Mouse (Mus musculus): ENCODE results near the gene Ublcp1. TPM values are rescaled to one million over a fixed set of nuclear protein-coding genes. Genes with fewer than 3 reads are reported as not detected.
A peak's percentile ranks its signal among the peaks of the same experiment; 100 is the strongest.
"Not testable (repeated sequence)": the region's sequence is repeated elsewhere in the genome, so short reads cannot be mapped to it uniquely, and the experiment has no call there.

The Ublcp1 gene
- polyA plus RNA-seq, 1 experiment from 2014 or later, result 51.9 TPM

DNA sequence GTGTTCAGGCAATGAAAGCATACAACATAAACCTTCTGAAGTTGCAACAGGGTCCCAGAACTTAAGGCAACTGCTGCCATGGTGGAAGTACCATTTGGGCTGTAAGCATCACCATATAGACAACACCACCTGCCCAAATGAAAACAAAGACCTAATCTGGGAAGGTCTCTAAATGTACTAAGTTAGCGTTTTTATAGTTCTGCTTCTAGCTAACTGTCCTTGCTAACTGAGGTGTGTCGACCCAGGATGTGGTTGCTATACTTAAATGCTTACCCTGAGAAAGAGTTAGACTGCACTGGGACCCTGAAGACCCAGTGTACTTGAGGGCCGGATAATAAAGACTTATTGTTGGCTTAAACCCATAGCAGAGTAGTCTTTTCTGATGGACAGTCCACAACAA lies 5.2 kb upstream of the Ublcp1 start:
- no peak overlapping the region for H3K4me3 ChIP-seq (replicated peaks; ENCODE audit: low read length)
- H3K27me3 ChIP-seq (ENCODE audit: control insufficient read depth, insufficient read depth, low read length), result no peaks in the 10 kb centered on the region; the same call in 1 of the 2 replicates
- no peak overlapping the region for H3K4me2 ChIP-seq (ENCODE audit: low read depth, low read length)
- ATAC-seq (ENCODE audit: insufficient read depth, low FRiP score), result no peak
- no peaks in the 10 kb centered on the region for H3K36me3 ChIP-seq (ENCODE audit: control insufficient read depth, insufficient read depth, low read length)
- no peak overlapping the region for H3K27ac ChIP-seq (ENCODE audit: low read length)
- no peak overlapping the region for H3K9ac ChIP-seq (ENCODE audit: low read length)
- 66% methylated on average over 3 of the region's 3 CpGs for WGBS
- H3K9me3 ChIP-seq (replicated peaks; ENCODE audit: control insufficient read depth, low read length), result 0 out of 2 replicates have a peak, but pooled peaks cover 3% of the 10 kb centered on the region
- H3K4me1 ChIP-seq (ENCODE audit: control insufficient read depth, insufficient read depth, low read length), result peaks cover 7% of the 10 kb centered on the region

- peak overlapping the region; percentile 90 for H3K4me3 ChIP-seq (replicated peaks; ENCODE audit: low read length)
Observed at GRCm38 (mm10) chr11:44471337-44471995, 1.2 kb upstream of the Ublcp1 start.

GRCm38 (mm10) chr11:44469646-44470431 lies 459 bp downstream of the Ublcp1 start:
- Histone ChIP-seq H3K9me3 (replicated peaks; ENCODE audit: control insufficient read depth, low read length) (no peaks in the 10 kb centered on the region), H3K27me3 (ENCODE audit: control insufficient read depth, insufficient read depth, low read length) (no peaks in the 10 kb centered on the region), H3K9ac (ENCODE audit: low read length) (peak overlapping the region; percentile 94), H3K4me1 (ENCODE audit: control insufficient read depth, insufficient read depth, low read length) (peaks cover 12% of the 10 kb centered on the region), H3K4me3 (replicated peaks; ENCODE audit: low read length) (peak overlapping the region; percentile 90), H3K27ac (ENCODE audit: low read length) (peak overlapping the region; percentile 96), H3K36me3 (ENCODE audit: control insufficient read depth, insufficient read depth, low read length) (no peaks in the 10 kb centered on the region), H3K4me2 (ENCODE audit: low read depth, low read length) (peak overlapping the region; percentile 90)
- peak; percentile 65 for ATAC-seq (ENCODE audit: insufficient read depth, low FRiP score)
- WGBS, result under 1% methylated on average over 59 of the region's 59 CpGs

More at GRCm38 (mm10) chr11:44471337-44471995, 1.2 kb upstream of the Ublcp1 start:
- Histone ChIP-seq H3K9me3 (replicated peaks; ENCODE audit: control insufficient read depth, low read length) (no peaks in the 10 kb centered on the region), H3K27ac (ENCODE audit: low read length) (peak overlapping the region; percentile 96), H3K4me2 (ENCODE audit: low read depth, low read length) (peak overlapping the region; percentile 90), H3K4me1 (ENCODE audit: control insufficient read depth, insufficient read depth, low read length) (peaks cover 12% of the 10 kb centered on the region), H3K36me3 (ENCODE audit: control insufficient read depth, insufficient read depth, low read length) (no peaks in the 10 kb centered on the region), H3K9ac (ENCODE audit: low read length) (peak overlapping the region; percentile 94), H3K27me3 (ENCODE audit: control insufficient read depth, insufficient read depth, low read length) (no peaks in the 10 kb centered on the region)
- ATAC-seq (ENCODE audit: insufficient read depth, low FRiP score), result no peak
- 10% methylated on average over 4 of the region's 4 CpGs for WGBS

DNA sequence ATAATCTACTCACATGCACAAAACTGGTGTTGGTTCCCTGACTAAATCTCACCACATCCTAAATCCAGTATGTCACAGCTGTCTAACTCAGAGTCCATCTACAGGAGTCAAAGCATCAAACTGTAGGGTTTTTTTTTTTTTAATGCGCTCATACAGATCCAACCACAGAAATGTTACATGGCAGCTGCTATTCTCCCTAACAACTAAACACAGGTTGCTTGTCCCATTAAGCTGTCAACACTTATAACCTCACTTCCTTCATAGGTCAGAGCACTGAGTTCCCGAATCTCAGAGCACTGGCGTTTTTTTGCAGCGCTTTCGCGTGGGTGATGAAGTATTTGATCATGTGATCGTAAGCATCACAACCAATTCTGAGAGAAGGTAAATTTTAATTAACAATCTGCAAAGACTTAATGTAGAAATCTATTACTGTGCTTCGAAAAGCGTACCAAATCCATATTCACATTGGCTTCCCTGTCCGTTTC lies 1.9 kb downstream of the Ublcp1 start:
- Histone ChIP-seq H3K27ac (ENCODE audit: low read length) (no peak overlapping the region), H3K36me3 (ENCODE audit: control insufficient read depth, insufficient read depth, low read length) (no peaks in the 10 kb centered on the region), H3K4me3 (replicated peaks; ENCODE audit: low read length) (no peak overlapping the region), H3K9ac (ENCODE audit: low read length) (no peak overlapping the region), H3K4me2 (ENCODE audit: low read depth, low read length) (no peak overlapping the region), H3K27me3 (ENCODE audit: control insufficient read depth, insufficient read depth, low read length) (no peaks in the 10 kb centered on the region), H3K9me3 (replicated peaks; ENCODE audit: control insufficient read depth, low read length) (no peaks in the 10 kb centered on the region), H3K4me1 (ENCODE audit: control insufficient read depth, insufficient read depth, low read length) (peaks cover 12% of the 10 kb centered on the region)
- 83% methylated on average over 10 of the region's 10 CpGs for WGBS
- no peak for ATAC-seq (ENCODE audit: insufficient read depth, low FRiP score)

- Histone ChIP-seq H3K27ac (ENCODE audit: low read length) (no peak overlapping the region), H3K27me3 (ENCODE audit: control insufficient read depth, insufficient read depth, low read length) (no peaks in the 10 kb centered on the region), H3K4me2 (ENCODE audit: low read depth, low read length) (no peak overlapping the region), H3K36me3 (ENCODE audit: control insufficient read depth, insufficient read depth, low read length) (no peaks in the 10 kb centered on the region), H3K9ac (ENCODE audit: low read length) (no peak overlapping the region), H3K4me3 (replicated peaks; ENCODE audit: low read length) (no peak overlapping the region), H3K9me3 (replicated peaks; ENCODE audit: control insufficient read depth, low read length) (no peaks in the 10 kb centered on the region), H3K4me1 (ENCODE audit: control insufficient read depth, insufficient read depth, low read length) (peaks cover 12% of the 10 kb centered on the region)
- no peak for ATAC-seq (ENCODE audit: insufficient read depth, low FRiP score)
- WGBS, result 79% methylated on average over 6 of the region's 6 CpGs
Observed at GRCm38 (mm10) chr11:44466949-44467442, 3.3 kb downstream of the Ublcp1 start.

GRCm38 (mm10) chr11:44461493-44461892 lies 8.8 kb downstream of the Ublcp1 start:
- ATAC-seq (ENCODE audit: insufficient read depth, low FRiP score), result no peak
- H3K9me3 ChIP-seq (replicated peaks; ENCODE audit: control insufficient read depth, low read length), result no peaks in the 10 kb centered on the region

GRCm38 (mm10) chr11:44453423-44453822 lies 16.9 kb downstream of the Ublcp1 start:
- 41% methylated on average over 2 of the region's 2 CpGs for WGBS
- Histone ChIP-seq H3K9me3 (replicated peaks; ENCODE audit: control insufficient read depth, low read length) (no peaks in the 10 kb centered on the region), H3K36me3 (ENCODE audit: control insufficient read depth, insufficient read depth, low read length) (0 out of 2 replicates have a peak, but pooled peaks cover 8% of the 10 kb centered on the region), H3K9ac (ENCODE audit: low read length) (no peak overlapping the region), H3K27me3 (ENCODE audit: control insufficient read depth, insufficient read depth, low read length) (no peaks in the 10 kb centered on the region), H3K4me1 (ENCODE audit: control insufficient read depth, insufficient read depth, low read length) (no peaks in the 10 kb centered on the region), H3K4me2 (ENCODE audit: low read depth, low read length) (no peak overlapping the region), H3K27ac (ENCODE audit: low read length) (no peak overlapping the region), H3K4me3 (replicated peaks; ENCODE audit: low read length) (no peak overlapping the region)
- peak; percentile 47; the same call in 1 of the 2 replicates for ATAC-seq (ENCODE audit: insufficient read depth, low FRiP score)

More at GRCm38 (mm10) chr11:44461493-44461892, 8.8 kb downstream of the Ublcp1 start:
- H3K27ac ChIP-seq (ENCODE audit: low read length), result no peak overlapping the region
- H3K27me3 ChIP-seq (ENCODE audit: control insufficient read depth, insufficient read depth, low read length), result no peaks in the 10 kb centered on the region
- 63% methylated on average over 6 of the region's 6 CpGs for WGBS
- H3K4me2 ChIP-seq (ENCODE audit: low read depth, low read length), result no peak overlapping the region
- H3K4me1 ChIP-seq (ENCODE audit: control insufficient read depth, insufficient read depth, low read length), result no peaks in the 10 kb centered on the region
- H3K36me3 ChIP-seq (ENCODE audit: control insufficient read depth, insufficient read depth, low read length), result peaks cover 13% of the 10 kb centered on the region; the same call in 1 of the 2 replicates
- H3K9ac ChIP-seq (ENCODE audit: low read length), result no peak overlapping the region
- no peak overlapping the region for H3K4me3 ChIP-seq (replicated peaks; ENCODE audit: low read length)

GRCm38 (mm10) chr11:44452016-44452415 lies 18.3 kb downstream of the Ublcp1 start:
- ATAC-seq (ENCODE audit: insufficient read depth, low FRiP score); H3K27me3 ChIP-seq (ENCODE audit: control insufficient read depth, insufficient read depth, low read length); H3K4me1 ChIP-seq (ENCODE audit: control insufficient read depth, insufficient read depth, low read length); H3K4me2 ChIP-seq (ENCODE audit: low read depth, low read length); H3K36me3 ChIP-seq (ENCODE audit: control insufficient read depth, insufficient read depth, low read length); H3K4me3 ChIP-seq (replicated peaks; ENCODE audit: low read length); H3K9ac ChIP-seq (ENCODE audit: low read length); H3K27ac ChIP-seq (ENCODE audit: low read length); H3K9me3 ChIP-seq (replicated peaks; ENCODE audit: control insufficient read depth, low read length): not testable (repeated sequence)
- WGBS, result 89% methylated on average over 5 of the region's 5 CpGs

DNA sequence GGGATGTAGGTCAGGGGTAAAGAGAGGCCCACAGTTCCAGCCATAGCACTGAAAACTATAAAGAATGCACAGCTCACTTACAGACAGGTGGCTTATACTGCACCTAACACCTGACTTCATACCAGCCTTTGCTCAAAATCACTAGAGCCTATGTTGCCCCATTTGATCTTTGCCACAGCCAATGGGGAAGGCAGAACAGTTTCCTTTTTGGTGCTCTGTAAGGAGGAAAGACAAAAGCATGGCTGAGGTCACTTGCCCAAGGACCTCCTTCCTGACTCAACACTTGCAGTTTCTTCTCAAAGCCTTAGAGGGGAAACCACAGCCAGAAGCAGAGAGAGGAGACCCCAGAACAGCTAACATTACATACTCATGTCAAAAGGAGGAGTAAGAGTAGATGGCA lies 19.3 kb downstream of the Ublcp1 start:
- Histone ChIP-seq H3K4me2 (ENCODE audit: low read depth, low read length) (no peak overlapping the region), H3K27me3 (ENCODE audit: control insufficient read depth, insufficient read depth, low read length) (no peaks in the 10 kb centered on the region), H3K9me3 (replicated peaks; ENCODE audit: control insufficient read depth, low read length) (no peaks in the 10 kb centered on the region), H3K4me3 (replicated peaks; ENCODE audit: low read length) (no peak overlapping the region), H3K9ac (ENCODE audit: low read length) (no peak overlapping the region), H3K36me3 (ENCODE audit: control insufficient read depth, insufficient read depth, low read length) (no peaks in the 10 kb centered on the region), H3K27ac (ENCODE audit: low read length) (no peak overlapping the region), H3K4me1 (ENCODE audit: control insufficient read depth, insufficient read depth, low read length) (no peaks in the 10 kb centered on the region)
- ATAC-seq (ENCODE audit: insufficient read depth, low FRiP score), result no peak
